Mouse (Mus musculus) heart, adult 2 months (tissue): ENCODE results near the gene Acsf2. TPM values are rescaled to one million over a fixed set of nuclear protein-coding genes. Genes with fewer than 3 reads are reported as not detected.

Experiments
- DNase-seq, 2 experiments: peaks; one replicate each; pipeline ENCODE4 v3.0.0; 2021
- H3K27ac ChIP-seq: fragments of 200-600 bp; 2 replicates; pipeline ENCODE4 v1.8.1; 2022
- H3K27me3 ChIP-seq: fragments of 200-500 bp; 2 replicates; pipeline ENCODE4 v1.6.1; 2012; ENCODE audit warnings: mild to moderate bottlenecking, low read length, inconsistent platforms, mixed read lengths; ENCODE audit not compliant: control insufficient read depth, insufficient read depth
- H3K36me3 ChIP-seq: fragments of 200-500 bp; 2 replicates; pipeline ENCODE4 v1.6.1; 2012; ENCODE audit warnings: low read length, inconsistent platforms; ENCODE audit not compliant: control insufficient read depth, insufficient read depth
- H3K4me1 ChIP-seq: fragments of 200-500 bp; 2 replicates; pipeline ENCODE4 v1.6.1; 2011; ENCODE audit warnings: low read length; ENCODE audit not compliant: control insufficient read depth, insufficient read depth
- H3K4me3 ChIP-seq: fragments of 200-600 bp; 2 replicates; pipeline ENCODE4 v1.8.1; 2022
- H3K79me2 ChIP-seq: fragments of 200-500 bp; replicated peaks from 2 replicates; pipeline ENCODE4 v1.6.1; 2012; ENCODE audit warnings: mild to moderate bottlenecking, inconsistent platforms, low read length, moderate library complexity, mixed read lengths; ENCODE audit not compliant: control insufficient read depth, insufficient read depth
- H3K9ac ChIP-seq: fragments of 200-500 bp; 2 replicates; pipeline ENCODE4 v1.6.1; 2012; ENCODE audit warnings: low read depth, mild to moderate bottlenecking, control low read depth, inconsistent platforms, low read length, mixed read lengths
- CTCF ChIP-seq: fragments of 200-600 bp; IDR thresholded peaks from 2 replicates; pipeline ENCODE4 v1.8.1; 2022; ENCODE audit warnings: antibody characterized with exemption, mild to moderate bottlenecking, moderate library complexity
- EP300 ChIP-seq: fragments of 200-500 bp; IDR thresholded peaks from 2 replicates; pipeline ENCODE4 v1.6.1; 2011; ENCODE audit warnings: low read depth, low read length, control low read depth; ENCODE audit not compliant: insufficient read depth
- POLR2A ChIP-seq: fragments of 200-500 bp; IDR thresholded peaks from 2 replicates; pipeline ENCODE4 v1.6.1; 2011; ENCODE audit warnings: mild to moderate bottlenecking, low read depth, low read length, control low read depth; ENCODE audit not compliant: insufficient read depth
- WGBS: fragments of 180-500 bp; shearing (Covaris S2); methylation state at CpG from one replicate; pipeline ENCODE4 v1.1.7; 2018; 5-methylcytosine and 5-hydroxymethylcytosine counted together
- intact Hi-C: fragments of 180-260 bp; cut with DNase I; formaldehyde crosslinking; loops from one replicate; pipeline ENCODE4 v1.15.1; 2025
- polyA plus RNA-seq: library from polyadenylated mRNA; depleted of rRNA; stranded (reverse); fragments of >200 nt; gene quantifications from 2 replicates; pipeline ENCODE4 v1.2.3, GENCODE M21; 2012
- total RNA-seq, 2 experiments: library from RNA; stranded (reverse); gene quantifications; 2 replicates each; pipeline ENCODE4 v1.2.3; 2021

The Acsf2 gene
- total and polyA plus RNA-seq, 3 experiments = 19.8 to 26.4 (median 21.0) TPM

- H3K27me3 ChIP-seq = no peaks in the 10 kb centered on the region
- intact Hi-C loops = no loop called here
- no peaks in the 10 kb centered on the region for H3K79me2 ChIP-seq
- H3K9ac ChIP-seq = no peak overlapping the region
- no peak overlapping the region for H3K27ac ChIP-seq
- H3K4me3 ChIP-seq = no peak overlapping the region
- DNase-seq = no peak
- H3K36me3 ChIP-seq = peaks cover 2% of the 10 kb centered on the region; the same call in 1 of the 2 replicates
- H3K4me1 ChIP-seq = peaks cover 2% of the 10 kb centered on the region
- WGBS = 72% methylated on average over 7 of the region's 7 CpGs
- no peak for TF ChIP-seq EP300
- TF ChIP-seq POLR2A = no peak
- TF ChIP-seq CTCF = no peak
These were observed 5.3 kb downstream of the Acsf2 start for GRCm38 (mm10) chr11:94596311-94596852.

- Histone ChIP-seq H3K27ac (no peak overlapping the region), H3K79me2 (no peaks in the 10 kb centered on the region), H3K4me1 (peaks cover 8% of the 10 kb centered on the region), H3K4me3 (no peak overlapping the region), H3K9ac (no peak overlapping the region), H3K27me3 (no peaks in the 10 kb centered on the region), H3K36me3 (no peaks in the 10 kb centered on the region)
- TF ChIP-seq POLR2A (no peak), CTCF (no peak), EP300 (no peak)
- intact Hi-C loops = no loop called here
- no peak for DNase-seq
- WGBS = 91% methylated on average over 6 of the region's 6 CpGs
These were observed 14.2 kb downstream of the Acsf2 start for GRCm38 (mm10) chr11:94587511-94587910.

GRCm38 (mm10) chr11:94585091-94585490 is 16.6 kb downstream of the Acsf2 start:
- H3K4me1 ChIP-seq = peaks cover 7% of the 10 kb centered on the region

GRCm38 (mm10) chr11:94580111-94580740 is 21.4 kb downstream of the Acsf2 start:
- Histone ChIP-seq H3K27ac (no peak overlapping the region), H3K9ac (no peak overlapping the region), H3K4me1 (0 out of 2 replicates have a peak, but pooled peaks cover 2% of the 10 kb centered on the region), H3K79me2 (no peaks in the 10 kb centered on the region), H3K27me3 (no peaks in the 10 kb centered on the region), H3K4me3 (no peak overlapping the region), H3K36me3 (no peaks in the 10 kb centered on the region)
- DNase-seq = no peak
- WGBS = 91% methylated on average over 5 of the region's 5 CpGs
- intact Hi-C loops = no loop called here
- TF ChIP-seq CTCF = no peak
- no peak for TF ChIP-seq POLR2A
- no peak for TF ChIP-seq EP300

More at GRCm38 (mm10) chr11:94585091-94585490, 16.6 kb downstream of the Acsf2 start:
- Histone ChIP-seq H3K27ac (no peak overlapping the region), H3K9ac (no peak overlapping the region), H3K79me2 (no peaks in the 10 kb centered on the region), H3K4me3 (no peak overlapping the region), H3K27me3 (no peaks in the 10 kb centered on the region), H3K36me3 (no peaks in the 10 kb centered on the region)
- intact Hi-C loops = no loop called here
- 82% methylated on average over 9 of the region's 9 CpGs for WGBS
- no peak for TF ChIP-seq EP300
- TF ChIP-seq POLR2A = no peak
- TF ChIP-seq CTCF = no peak
- DNase-seq = no peak

- Histone ChIP-seq H3K4me1 (0 out of 2 replicates have a peak, but pooled peaks cover 2% of the 10 kb centered on the region), H3K27me3 (no peaks in the 10 kb centered on the region), H3K4me3 (no peak overlapping the region), H3K36me3 (no peaks in the 10 kb centered on the region), H3K9ac (no peak overlapping the region), H3K79me2 (no peaks in the 10 kb centered on the region), H3K27ac (no peak overlapping the region)
- intact Hi-C loops = no loop called here
- no peak for DNase-seq
- WGBS = 89% methylated on average over 9 of the region's 9 CpGs
- no peak for TF ChIP-seq CTCF
- TF ChIP-seq EP300 = no peak
- TF ChIP-seq POLR2A = no peak
These were observed 25.3 kb downstream of the Acsf2 start for GRCm38 (mm10) chr11:94576361-94576760.

- TF ChIP-seq POLR2A (no peak), CTCF (no peak), EP300 (no peak)
- Histone ChIP-seq H3K9ac (no peak overlapping the region), H3K27me3 (no peaks in the 10 kb centered on the region), H3K79me2 (no peaks in the 10 kb centered on the region), H3K4me3 (no peak overlapping the region), H3K36me3 (no peaks in the 10 kb centered on the region), H3K27ac (no peak overlapping the region), H3K4me1 (peaks cover 6% of the 10 kb centered on the region; the same call in 1 of the 2 replicates)
- intact Hi-C loops = no loop called here
- DNase-seq = no peak
- 84% methylated on average over 2 of the region's 2 CpGs for WGBS
These were observed 26.6 kb downstream of the Acsf2 start for GRCm38 (mm10) chr11:94575036-94575435.
